Mouse (Mus musculus): ENCODE data around the gene Adgre4. TPM values are rescaled to one million over a fixed set of nuclear protein-coding genes. Genes with fewer than 3 reads are reported as not detected.

Adgre4 gene
- polyA plus RNA-seq (2014; fragmentation: Nextera tagmentation; extraction: Ambion mirVana) = 0.35 and 0.56 TPM in 2 replicates

DNA sequence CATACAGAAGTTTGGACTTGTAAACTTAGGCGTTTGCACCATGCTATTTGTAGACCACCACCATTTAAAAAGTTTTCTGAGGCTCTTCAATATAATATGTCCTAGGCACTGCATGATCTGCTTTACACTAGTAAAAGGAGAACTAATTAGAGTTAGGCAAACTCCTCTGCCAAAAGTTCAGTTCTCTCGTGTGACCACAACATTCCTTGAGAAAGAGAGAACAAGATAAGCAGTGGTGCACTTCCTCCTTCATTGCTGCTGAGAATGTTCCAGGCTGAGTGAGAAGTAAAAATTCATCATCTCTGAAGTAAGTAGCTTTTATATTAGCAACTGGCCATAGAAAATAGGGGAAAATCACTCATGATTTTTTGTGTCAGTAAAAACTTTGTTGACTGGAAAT lies at the start of gene Adgre4:
Gene Adgre4 (plus strand): TSS at position 199 of the 400 bp plus-strand sequence.
- Histone ChIP-seq H3K4me2 (replicated peaks; ENCODE audit: low read depth, low read length) (no peak within 1 kb of the TSS), H3K9me3 (ENCODE audit: control insufficient read depth, low read depth, low read length) (no peaks in the 10 kb centered on the region), H3K27ac (ENCODE audit: low read length) (no peak within 1 kb of the TSS), H3K9ac (replicated peaks; ENCODE audit: low read depth, low read length) (no peak within 1 kb of the TSS), H3K27me3 (ENCODE audit: control insufficient read depth, insufficient read depth, low read length) (no peaks in the 10 kb centered on the region), H3K4me1 (ENCODE audit: control insufficient read depth, insufficient read depth, low read length) (no peaks in the 10 kb centered on the region), H3K4me3 (ENCODE audit: low read depth, low read length) (no peak within 1 kb of the TSS), H3K36me3 (ENCODE audit: control insufficient read depth, insufficient read depth, low read length) (no peaks in the 10 kb centered on the region)
- no peak for ATAC-seq (ENCODE audit: insufficient number of reproducible peaks, insufficient read depth, low FRiP score, low read depth)
- WGBS = 57% methylated on average over 2 of the region's 2 CpGs

DNA sequence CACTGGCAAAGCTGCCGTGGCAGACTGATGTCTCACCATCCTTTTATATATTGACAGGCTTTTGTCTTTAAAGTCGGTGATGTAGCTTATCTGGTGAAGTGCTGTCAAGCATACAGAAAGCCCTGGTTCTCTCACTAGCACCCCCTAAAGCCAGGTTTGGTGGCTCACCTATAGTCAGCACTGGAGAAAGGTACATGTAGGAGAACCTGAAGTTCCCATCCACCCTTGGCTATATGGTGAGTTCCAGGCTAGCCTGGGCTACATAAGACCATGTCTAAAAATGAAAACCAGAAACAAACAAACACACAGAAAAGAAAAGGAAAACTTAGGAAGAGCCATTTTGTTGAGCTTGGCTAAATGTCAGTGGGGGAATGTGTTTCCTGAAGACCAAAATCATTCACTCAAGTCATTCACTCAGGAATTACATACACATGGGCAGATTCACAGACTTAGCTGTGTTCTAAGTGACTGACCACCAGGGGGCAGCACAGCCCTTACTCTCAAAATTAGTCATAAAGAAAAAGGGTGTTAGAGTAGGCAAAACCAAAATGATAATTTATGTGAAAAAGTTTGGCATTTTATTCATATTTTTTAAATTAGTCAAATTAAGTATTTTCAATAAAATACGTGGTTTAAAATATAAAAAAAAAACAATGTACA lies 47.5 kb upstream of the Adgre4 start:
- Histone ChIP-seq H3K4me2 (replicated peaks; ENCODE audit: low read depth, low read length) (no peak overlapping the region), H3K4me1 (ENCODE audit: control insufficient read depth, insufficient read depth, low read length) (no peaks in the 10 kb centered on the region), H3K4me3 (ENCODE audit: low read depth, low read length) (no peak overlapping the region), H3K36me3 (ENCODE audit: control insufficient read depth, insufficient read depth, low read length) (peaks cover 13% of the 10 kb centered on the region), H3K9ac (replicated peaks; ENCODE audit: low read depth, low read length) (no peak overlapping the region), H3K9me3 (ENCODE audit: control insufficient read depth, low read depth, low read length) (no peaks in the 10 kb centered on the region), H3K27me3 (ENCODE audit: control insufficient read depth, insufficient read depth, low read length) (no peaks in the 10 kb centered on the region), H3K27ac (ENCODE audit: low read length) (no peak overlapping the region)
- peak; percentile 65; the same call in 1 of the 2 replicates for ATAC-seq (ENCODE audit: insufficient number of reproducible peaks, insufficient read depth, low FRiP score, low read depth)
- 61% methylated on average over 3 of the region's 3 CpGs for WGBS

DNA sequence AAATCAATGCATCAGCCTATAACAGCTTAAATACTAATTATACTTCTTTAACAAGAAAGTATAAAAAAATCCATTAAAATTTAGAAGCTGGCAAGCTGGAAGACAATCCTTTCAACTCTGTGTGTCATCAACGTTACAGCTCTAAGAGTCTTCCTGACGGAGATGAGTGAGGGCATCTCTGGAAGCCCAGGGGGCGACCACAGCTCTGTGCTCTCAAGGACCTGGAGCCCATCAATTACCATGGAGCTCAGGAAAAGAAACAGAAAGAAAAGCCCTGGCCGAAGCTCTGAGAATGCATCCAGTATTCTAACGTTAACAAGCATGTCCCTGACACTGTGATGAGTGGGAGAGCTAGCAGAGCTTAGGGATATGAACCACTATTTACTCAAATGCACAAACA lies 46.9 kb upstream of the Adgre4 start:
- 58% methylated on average over 5 of the region's 5 CpGs for whole genome bisulfite sequencing
- H3K27ac ChIP-seq (ENCODE audit: low read length) = no peak overlapping the region
- no peak overlapping the region for H3K9ac ChIP-seq (replicated peaks; ENCODE audit: low read depth, low read length)
- peaks cover 7% of the 10 kb centered on the region for H3K36me3 ChIP-seq (ENCODE audit: control insufficient read depth, insufficient read depth, low read length)
- no peaks in the 10 kb centered on the region for H3K27me3 ChIP-seq (ENCODE audit: control insufficient read depth, insufficient read depth, low read length)
- no peak overlapping the region for H3K4me3 ChIP-seq (ENCODE audit: low read depth, low read length)
- no peaks in the 10 kb centered on the region for H3K9me3 ChIP-seq (ENCODE audit: control insufficient read depth, low read depth, low read length)
- no peaks in the 10 kb centered on the region for H3K4me1 ChIP-seq (ENCODE audit: control insufficient read depth, insufficient read depth, low read length)
- ATAC-seq (ENCODE audit: insufficient number of reproducible peaks, insufficient read depth, low FRiP score, low read depth) = no peak
- H3K4me2 ChIP-seq (replicated peaks; ENCODE audit: low read depth, low read length) = no peak overlapping the region

DNA sequence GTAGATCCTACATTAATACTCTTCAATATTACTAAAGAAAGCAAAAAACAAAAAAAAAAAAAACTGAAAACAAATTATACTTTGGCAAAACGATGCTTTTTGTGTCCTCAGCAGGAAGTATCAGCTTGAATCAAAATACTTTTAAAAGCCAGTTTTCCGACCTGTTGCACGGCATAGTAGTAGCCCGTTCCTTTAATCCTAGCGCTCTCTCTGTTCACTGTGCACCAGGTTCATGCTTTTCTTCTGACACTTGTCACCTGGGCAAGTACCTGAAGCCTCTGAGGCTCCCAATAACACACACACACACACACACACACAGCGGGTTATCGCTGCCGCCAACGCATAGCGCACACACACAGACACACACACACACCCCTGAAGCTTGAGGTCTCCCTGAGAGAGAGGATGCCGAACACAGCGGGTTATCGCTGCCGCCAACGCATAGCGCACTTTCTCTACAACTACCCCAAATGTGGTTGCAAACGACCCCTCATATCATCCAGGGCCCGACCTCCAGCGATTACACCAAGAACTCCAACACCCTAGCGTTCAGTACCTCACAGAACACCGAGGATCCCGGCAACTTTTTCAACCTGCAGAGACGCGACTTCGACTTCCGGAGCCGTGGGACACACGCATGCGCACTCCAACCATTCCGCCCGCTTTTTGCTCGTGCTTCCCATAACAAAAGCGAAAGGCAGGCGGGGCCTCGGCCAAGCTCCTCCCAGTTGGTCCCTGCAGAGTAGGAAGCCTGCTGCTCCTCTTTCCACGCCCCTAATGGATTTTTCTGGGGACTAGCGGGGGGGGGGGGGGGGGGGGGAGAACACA lies 37.6 kb upstream of the Adgre4 start, which contains the start of gene Pot1b:
Gene Pot1b (minus strand): TSS at position 645 of the 828 bp plus-strand sequence.
- Histone ChIP-seq H3K27ac (ENCODE audit: low read length) (0 out of 2 replicates have a peak within 1 kb of the TSS, but pooled peaks have one; percentile 11), H3K4me1 (ENCODE audit: control insufficient read depth, insufficient read depth, low read length) (no peaks in the 10 kb centered on the region), H3K9me3 (ENCODE audit: control insufficient read depth, low read depth, low read length) (no peaks in the 10 kb centered on the region), H3K9ac (replicated peaks; ENCODE audit: low read depth, low read length) (peak within 1 kb of the TSS; percentile 50), H3K27me3 (ENCODE audit: control insufficient read depth, insufficient read depth, low read length) (no peaks in the 10 kb centered on the region), H3K4me2 (replicated peaks; ENCODE audit: low read depth, low read length) (peak within 1 kb of the TSS; percentile 79), H3K36me3 (ENCODE audit: control insufficient read depth, insufficient read depth, low read length) (no peaks in the 10 kb centered on the region), H3K4me3 (ENCODE audit: low read depth, low read length) (peak within 1 kb of the TSS; percentile 72)
- under 1% methylated on average over 36 of the region's 37 CpGs for WGBS
- peak; percentile 99 for ATAC-seq (ENCODE audit: insufficient number of reproducible peaks, insufficient read depth, low FRiP score, low read depth)

DNA sequence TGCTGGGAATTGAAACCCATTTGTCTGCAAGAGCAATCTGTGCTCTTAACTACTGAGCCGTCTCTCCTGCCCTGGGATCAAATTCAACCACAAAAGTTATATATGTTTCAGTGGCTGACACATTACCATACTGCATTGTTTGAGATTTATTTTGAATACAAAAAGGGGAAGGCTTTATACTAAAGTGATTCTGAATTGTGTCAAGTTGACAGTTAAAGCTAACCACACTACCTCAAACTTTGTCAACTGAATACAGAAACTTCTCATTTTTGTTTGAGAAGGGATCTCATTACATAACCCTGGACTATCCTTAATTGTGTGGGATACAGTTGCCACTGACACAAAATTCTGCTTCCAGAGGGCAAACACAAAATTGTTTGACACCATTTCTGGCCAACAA lies 28.5 kb upstream of the Adgre4 start:
- Histone ChIP-seq H3K9me3 (ENCODE audit: control insufficient read depth, low read depth, low read length) (no peaks in the 10 kb centered on the region), H3K36me3 (ENCODE audit: control insufficient read depth, insufficient read depth, low read length) (no peaks in the 10 kb centered on the region), H3K27me3 (ENCODE audit: control insufficient read depth, insufficient read depth, low read length) (no peaks in the 10 kb centered on the region), H3K4me2 (replicated peaks; ENCODE audit: low read depth, low read length) (no peak overlapping the region), H3K4me3 (ENCODE audit: low read depth, low read length) (no peak overlapping the region), H3K9ac (replicated peaks; ENCODE audit: low read depth, low read length) (no peak overlapping the region), H3K4me1 (ENCODE audit: control insufficient read depth, insufficient read depth, low read length) (no peaks in the 10 kb centered on the region), H3K27ac (ENCODE audit: low read length) (no peak overlapping the region)
- ATAC-seq (ENCODE audit: insufficient number of reproducible peaks, insufficient read depth, low FRiP score, low read depth) = no peak
- 83% methylated on average over 1 of the region's 1 CpGs for WGBS

DNA sequence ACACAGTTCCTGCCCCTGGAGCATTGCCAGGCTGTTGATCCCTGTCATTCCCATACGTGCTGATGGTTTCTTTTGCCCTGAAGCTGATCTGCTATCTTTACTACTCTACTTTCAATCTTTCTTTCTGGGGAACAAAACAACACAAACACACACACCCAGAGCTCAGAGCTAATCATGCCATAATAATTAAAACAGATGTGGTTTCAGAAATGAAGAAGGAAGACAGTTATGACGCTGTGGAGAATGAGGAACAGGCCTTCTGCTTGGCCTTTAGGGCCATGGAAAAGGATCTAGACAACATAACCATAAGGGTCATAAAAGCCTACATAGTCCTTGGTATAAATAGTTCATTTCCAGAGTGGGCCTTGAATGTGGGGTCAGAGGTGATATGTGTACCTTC lies 27.5 kb upstream of the Adgre4 start:
- ATAC-seq (ENCODE audit: insufficient number of reproducible peaks, insufficient read depth, low FRiP score, low read depth) = no peak
- no peak overlapping the region for H3K9ac ChIP-seq (replicated peaks; ENCODE audit: low read depth, low read length)
- WGBS = 74% methylated on average over 2 of the region's 2 CpGs

DNA sequence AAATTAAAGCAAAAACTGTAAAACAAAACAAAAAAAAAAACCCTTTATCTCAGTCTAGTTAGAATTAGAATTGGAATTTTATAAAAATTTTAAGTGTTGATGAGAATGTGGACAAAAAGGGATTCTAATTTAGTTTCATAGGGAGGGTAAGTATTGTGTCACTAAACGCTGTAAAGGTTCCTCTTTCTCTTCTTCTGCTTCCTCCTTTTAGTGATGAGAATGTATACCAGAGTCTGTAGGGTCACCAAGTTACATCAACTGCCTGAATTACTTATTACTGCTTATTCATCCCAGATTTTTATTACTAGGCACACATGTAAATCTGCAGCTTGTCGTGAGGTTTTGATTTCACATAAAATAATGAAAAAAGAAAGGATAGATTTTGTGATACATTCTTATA lies 23.6 kb upstream of the Adgre4 start:
- Histone ChIP-seq H3K27me3 (ENCODE audit: control insufficient read depth, insufficient read depth, low read length) (no peaks in the 10 kb centered on the region), H3K4me3 (ENCODE audit: low read depth, low read length) (no peak overlapping the region), H3K9ac (replicated peaks; ENCODE audit: low read depth, low read length) (no peak overlapping the region), H3K9me3 (ENCODE audit: control insufficient read depth, low read depth, low read length) (no peaks in the 10 kb centered on the region), H3K4me2 (replicated peaks; ENCODE audit: low read depth, low read length) (no peak overlapping the region), H3K27ac (ENCODE audit: low read length) (no peak overlapping the region), H3K4me1 (ENCODE audit: control insufficient read depth, insufficient read depth, low read length) (no peaks in the 10 kb centered on the region), H3K36me3 (ENCODE audit: control insufficient read depth, insufficient read depth, low read length) (no peaks in the 10 kb centered on the region)
- ATAC-seq (ENCODE audit: insufficient number of reproducible peaks, insufficient read depth, low FRiP score, low read depth) = no peak
- 67% methylated on average over 2 of the region's 2 CpGs for WGBS

More for the DNA sequence above, 27.5 kb upstream of the Adgre4 start:
- H3K4me2 ChIP-seq (replicated peaks; ENCODE audit: low read depth, low read length) = no peak overlapping the region
- no peaks in the 10 kb centered on the region for H3K4me1 ChIP-seq (ENCODE audit: control insufficient read depth, insufficient read depth, low read length)
- no peak overlapping the region for H3K27ac ChIP-seq (ENCODE audit: low read length)
- no peak overlapping the region for H3K4me3 ChIP-seq (ENCODE audit: low read depth, low read length)
- H3K9me3 ChIP-seq (ENCODE audit: control insufficient read depth, low read depth, low read length) = no peaks in the 10 kb centered on the region
- H3K27me3 ChIP-seq (ENCODE audit: control insufficient read depth, insufficient read depth, low read length) = no peaks in the 10 kb centered on the region
- H3K36me3 ChIP-seq (ENCODE audit: control insufficient read depth, insufficient read depth, low read length) = no peaks in the 10 kb centered on the region

DNA sequence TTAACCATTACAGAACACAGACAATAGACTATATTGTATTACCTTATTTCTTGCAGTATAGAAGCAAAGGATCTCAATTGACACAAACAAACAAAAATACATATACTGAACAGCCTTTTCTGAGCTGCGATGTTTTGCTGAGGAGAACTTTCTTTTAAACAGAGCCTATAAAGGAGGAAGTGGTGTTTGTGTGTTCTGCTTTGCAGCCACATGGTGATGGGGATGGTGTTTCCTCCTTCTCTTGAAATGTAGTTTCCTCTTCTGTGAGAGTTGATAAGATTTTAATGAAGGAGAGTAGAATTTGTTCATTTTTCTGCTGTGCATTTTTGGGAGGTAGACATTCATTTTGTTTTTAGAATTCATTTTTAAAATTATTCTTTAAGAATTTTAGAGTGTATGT lies 13.1 kb upstream of the Adgre4 start:
- no peak overlapping the region for H3K9ac ChIP-seq (replicated peaks; ENCODE audit: low read depth, low read length)
- 84% methylated on average over 1 of the region's 1 CpGs for WGBS
- no peak overlapping the region for H3K4me3 ChIP-seq (ENCODE audit: low read depth, low read length)
- H3K27ac ChIP-seq (ENCODE audit: low read length) = no peak overlapping the region
- H3K4me1 ChIP-seq (ENCODE audit: control insufficient read depth, insufficient read depth, low read length) = no peaks in the 10 kb centered on the region
- H3K9me3 ChIP-seq (ENCODE audit: control insufficient read depth, low read depth, low read length) = no peaks in the 10 kb centered on the region
- H3K4me2 ChIP-seq (replicated peaks; ENCODE audit: low read depth, low read length) = no peak overlapping the region
- no peak for ATAC-seq (ENCODE audit: insufficient number of reproducible peaks, insufficient read depth, low FRiP score, low read depth)
- H3K36me3 ChIP-seq (ENCODE audit: control insufficient read depth, insufficient read depth, low read length) = no peaks in the 10 kb centered on the region
- no peaks in the 10 kb centered on the region for H3K27me3 ChIP-seq (ENCODE audit: control insufficient read depth, insufficient read depth, low read length)

Data from stomach, embryonic 14.5 days (tissue).